Mouse (Mus musculus): ENCODE data around the gene Pccb.

The Pccb gene

GRCm38 (mm10) chr9:100990609-100991008, 44.1 kb downstream of the Pccb start:
- no peak for ATAC-seq (ENCODE audit: insufficient number of reproducible peaks, low FRiP score, low TSS enrichment)

DNA sequence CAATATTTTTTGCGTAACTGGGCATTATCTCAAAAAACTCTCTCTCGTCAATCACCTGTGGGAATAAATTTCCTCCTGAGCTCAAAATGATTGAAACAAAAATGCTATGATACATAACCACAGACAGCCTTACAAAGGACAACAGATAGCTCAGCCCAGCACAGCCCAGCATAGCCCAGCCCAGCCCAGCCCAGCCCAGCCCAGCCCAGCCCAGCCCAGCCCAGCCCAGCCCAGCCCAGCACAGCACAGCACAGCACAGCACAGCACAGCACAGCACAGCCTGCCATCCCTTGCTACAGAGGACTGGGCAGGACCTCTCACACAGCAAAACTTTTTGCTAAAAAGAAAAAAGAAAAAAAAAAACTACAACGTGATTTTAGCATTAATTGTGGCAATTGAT, 46.8 kb downstream of the Pccb start:
- no peak for ATAC-seq (ENCODE audit: insufficient number of reproducible peaks, low FRiP score, low TSS enrichment)

DNA sequence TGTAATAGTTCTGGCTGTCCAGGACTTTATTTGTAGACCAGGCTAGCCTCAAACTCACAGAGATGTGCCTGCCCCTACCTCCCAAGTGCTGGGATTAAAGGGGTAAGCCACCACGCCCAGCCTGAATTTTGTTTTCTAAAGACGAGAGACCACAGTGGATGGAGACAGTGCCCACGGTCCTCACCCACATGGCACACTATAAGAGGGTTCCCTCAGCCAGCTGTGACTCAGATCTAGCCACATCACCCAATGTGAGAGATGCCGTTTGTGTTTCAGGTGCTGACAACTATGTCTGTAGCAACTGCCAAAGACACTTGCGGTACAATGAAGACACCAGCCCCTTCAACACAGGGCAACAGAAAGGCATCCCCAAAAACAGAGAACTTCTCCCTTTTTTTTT, 47.7 kb downstream of the Pccb start:
- no peak for ATAC-seq (ENCODE audit: insufficient number of reproducible peaks, low FRiP score, low TSS enrichment)

- ATAC-seq (ENCODE audit: insufficient number of reproducible peaks, low FRiP score, low TSS enrichment) = no peak
These were observed 50.1 kb downstream of the Pccb start for GRCm38 (mm10) chr9:100984381-100985310.

- ATAC-seq (ENCODE audit: insufficient number of reproducible peaks, low FRiP score, low TSS enrichment) = no peak
These were observed 51.9 kb downstream of the Pccb start for GRCm38 (mm10) chr9:100982786-100983185.

GRCm38 (mm10) chr9:100979260-100979659, 55.4 kb downstream of the Pccb start:
- ATAC-seq (ENCODE audit: insufficient number of reproducible peaks, low FRiP score, low TSS enrichment) = no peak

GRCm38 (mm10) chr9:100978666-100979065, 56.0 kb downstream of the Pccb start:
- no peak for ATAC-seq (ENCODE audit: insufficient number of reproducible peaks, low FRiP score, low TSS enrichment)

DNA sequence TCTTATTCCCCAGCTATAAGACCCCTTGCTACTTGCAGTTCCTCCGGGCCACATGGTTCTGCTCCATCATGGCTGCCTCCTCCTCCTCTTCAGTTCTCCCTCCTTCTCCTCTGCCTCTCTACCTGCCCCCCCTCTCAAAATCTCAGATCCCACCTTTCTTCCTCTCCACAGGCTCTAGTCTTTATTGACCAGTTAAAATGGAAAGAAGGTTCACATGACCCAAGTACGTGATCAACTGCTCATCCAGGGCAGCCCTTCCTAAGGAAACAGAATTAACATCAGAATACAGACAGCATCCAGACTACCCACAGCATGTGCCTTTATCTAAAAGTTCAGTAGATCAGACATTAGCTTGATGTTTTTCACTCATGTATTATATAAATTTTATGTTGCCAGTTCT, 65.2 kb downstream of the Pccb start:
- no peak for ATAC-seq (ENCODE audit: insufficient number of reproducible peaks, low FRiP score, low TSS enrichment)

DNA sequence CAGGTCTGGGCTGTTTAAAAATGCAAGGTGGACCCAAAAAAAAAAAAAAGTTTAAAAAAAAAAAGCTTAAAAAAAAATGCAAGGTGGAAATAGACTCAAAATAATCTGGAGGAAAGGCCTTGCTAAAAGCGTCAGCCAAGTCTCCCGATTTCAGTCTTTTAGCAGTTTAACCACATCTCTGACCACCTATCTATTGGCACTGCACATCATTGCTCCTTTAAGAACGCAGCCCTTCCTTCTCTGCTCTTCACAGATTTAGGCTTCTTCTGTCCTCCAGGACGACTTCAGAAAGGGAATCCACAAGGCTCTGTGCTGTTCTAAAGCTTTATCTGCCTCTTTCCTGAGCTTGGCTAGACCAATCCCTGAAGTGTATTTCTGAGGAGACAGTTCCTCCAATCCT, 70.6 kb downstream of the Pccb start:
- no peak for ATAC-seq (ENCODE audit: insufficient number of reproducible peaks, low FRiP score, low TSS enrichment)

DNA sequence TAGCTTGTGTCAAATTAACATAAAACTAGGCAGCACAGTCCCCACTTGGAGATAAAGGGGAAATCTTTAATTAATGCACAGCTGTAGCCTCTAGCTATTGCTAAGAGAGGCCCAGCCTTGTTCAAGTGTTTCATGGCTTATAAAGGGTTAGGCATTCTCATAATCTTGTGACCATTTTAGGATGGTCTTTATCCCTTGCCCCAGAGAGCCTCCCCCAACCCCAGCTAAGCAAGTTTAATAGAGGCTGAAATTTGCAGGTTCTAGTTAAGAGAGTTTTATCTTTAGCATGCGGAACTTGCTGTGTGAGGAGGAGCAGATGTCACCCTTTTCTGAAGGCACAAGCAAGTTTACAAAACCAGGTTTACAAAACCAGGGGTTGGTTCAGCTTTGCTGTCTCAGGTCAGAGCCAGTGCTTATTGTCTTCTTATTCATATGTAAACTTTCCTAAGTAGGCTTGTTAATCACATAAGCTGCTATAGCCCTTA, 71.2 kb downstream of the Pccb start:
- no peak for ATAC-seq (ENCODE audit: insufficient number of reproducible peaks, low FRiP score, low TSS enrichment)

- no peak for ATAC-seq (ENCODE audit: insufficient number of reproducible peaks, low FRiP score, low TSS enrichment)
These were observed 71.7 kb downstream of the Pccb start for GRCm38 (mm10) chr9:100962903-100963427.

- no peak; the same call in 1 of the 2 replicates for ATAC-seq (ENCODE audit: insufficient number of reproducible peaks, low FRiP score, low TSS enrichment)
These were observed 83.2 kb downstream of the Pccb start for GRCm38 (mm10) chr9:100951481-100951880.

- no peak for ATAC-seq (ENCODE audit: insufficient number of reproducible peaks, low FRiP score, low TSS enrichment)
These were observed 89.9 kb downstream of the Pccb start for GRCm38 (mm10) chr9:100944677-100945365.

GRCm38 (mm10) chr9:100942042-100942441, 92.7 kb downstream of the Pccb start:
- ATAC-seq (ENCODE audit: insufficient number of reproducible peaks, low FRiP score, low TSS enrichment) = peak; percentile 98
